Mouse (Mus musculus): ENCODE results near the gene Lyrm7.

The Lyrm7 gene

GRCm38 (mm10) chr11:54876031-54876430 is 15.3 kb upstream of the Lyrm7 start:
- Histone ChIP-seq H3K4me1 (replicated peaks; ENCODE audit: low read depth, low read length) (peaks cover 18% of the 10 kb centered on the region), H3K9me3 (ENCODE audit: low read length) (no peaks in the 10 kb centered on the region), H3K27me3 (ENCODE audit: insufficient read depth, low read length) (no peaks in the 10 kb centered on the region), H3K4me3 (replicated peaks; ENCODE audit: low read length) (no peak overlapping the region), H3K36me3 (ENCODE audit: insufficient read depth, low read length) (peaks cover 34% of the 10 kb centered on the region)
- TF ChIP-seq NANOG (IDR thresholded peaks at IDR 0.05; ENCODE audit: borderline replicate concordance, low read length) (no peak), POU5F1 (IDR thresholded peaks at IDR 0.05; ENCODE audit: borderline replicate concordance, low read length) (no peak), CTCF (conservative IDR thresholded peaks at IDR 0.05; ENCODE audit: low read length) (no peak)

GRCm38 (mm10) chr11:54871831-54872537 is 11.3 kb upstream of the Lyrm7 start:
- no peak overlapping the region for H3K4me3 ChIP-seq (replicated peaks; ENCODE audit: low read length)
- peaks cover 38% of the 10 kb centered on the region for H3K4me1 ChIP-seq (replicated peaks; ENCODE audit: low read depth, low read length)
- TF ChIP-seq NANOG (IDR thresholded peaks at IDR 0.05; ENCODE audit: borderline replicate concordance, low read length) = no peak
- H3K27me3 ChIP-seq (ENCODE audit: insufficient read depth, low read length) = no peaks in the 10 kb centered on the region
- H3K36me3 ChIP-seq (ENCODE audit: insufficient read depth, low read length) = peaks cover 72% of the 10 kb centered on the region
- H3K9me3 ChIP-seq (ENCODE audit: low read length) = no peaks in the 10 kb centered on the region

- H3K9me3 ChIP-seq (ENCODE audit: low read length) = no peaks in the 10 kb centered on the region
- no peaks in the 10 kb centered on the region for H3K27me3 ChIP-seq (ENCODE audit: insufficient read depth, low read length)
- H3K4me3 ChIP-seq (replicated peaks; ENCODE audit: low read length) = no peak overlapping the region
- TF ChIP-seq POU5F1 (IDR thresholded peaks at IDR 0.05; ENCODE audit: borderline replicate concordance, low read length) (no peak), CTCF (conservative IDR thresholded peaks at IDR 0.05; ENCODE audit: low read length) (no peak), NANOG (IDR thresholded peaks at IDR 0.05; ENCODE audit: borderline replicate concordance, low read length) (no peak)
- peaks cover 71% of the 10 kb centered on the region for H3K36me3 ChIP-seq (ENCODE audit: insufficient read depth, low read length)
- peaks cover 51% of the 10 kb centered on the region for H3K4me1 ChIP-seq (replicated peaks; ENCODE audit: low read depth, low read length)
Observed at GRCm38 (mm10) chr11:54869318-54869717, 8.6 kb upstream of the Lyrm7 start.

- Histone ChIP-seq H3K4me1 (replicated peaks; ENCODE audit: low read depth, low read length) (peaks cover 53% of the 10 kb centered on the region), H3K27me3 (ENCODE audit: insufficient read depth, low read length) (no peaks in the 10 kb centered on the region), H3K4me3 (replicated peaks; ENCODE audit: low read length) (peak overlapping the region; percentile 94), H3K9me3 (ENCODE audit: low read length) (no peaks in the 10 kb centered on the region), H3K36me3 (ENCODE audit: insufficient read depth, low read length) (peaks cover 62% of the 10 kb centered on the region)
- no peak for TF ChIP-seq NANOG (IDR thresholded peaks at IDR 0.05; ENCODE audit: borderline replicate concordance, low read length)
- TF ChIP-seq CTCF (conservative IDR thresholded peaks at IDR 0.05; ENCODE audit: low read length) = no peak
- TF ChIP-seq POU5F1 (IDR thresholded peaks at IDR 0.05; ENCODE audit: borderline replicate concordance, low read length) = no peak
Observed at GRCm38 (mm10) chr11:54868445-54868844, 7.7 kb upstream of the Lyrm7 start.

GRCm38 (mm10) chr11:54867903-54868434 is 7.3 kb upstream of the Lyrm7 start:
- Histone ChIP-seq H3K9me3 (ENCODE audit: low read length) (no peaks in the 10 kb centered on the region), H3K27me3 (ENCODE audit: insufficient read depth, low read length) (no peaks in the 10 kb centered on the region), H3K36me3 (ENCODE audit: insufficient read depth, low read length) (peaks cover 57% of the 10 kb centered on the region), H3K4me3 (replicated peaks; ENCODE audit: low read length) (peak overlapping the region; percentile 94), H3K4me1 (replicated peaks; ENCODE audit: low read depth, low read length) (peaks cover 58% of the 10 kb centered on the region)
- TF ChIP-seq CTCF (conservative IDR thresholded peaks at IDR 0.05; ENCODE audit: low read length) (no peak), NANOG (IDR thresholded peaks at IDR 0.05; ENCODE audit: borderline replicate concordance, low read length) (no peak), POU5F1 (IDR thresholded peaks at IDR 0.05; ENCODE audit: borderline replicate concordance, low read length) (no peak)

- TF ChIP-seq POU5F1 (IDR thresholded peaks at IDR 0.05; ENCODE audit: borderline replicate concordance, low read length) = no peak
- no peak for TF ChIP-seq NANOG (IDR thresholded peaks at IDR 0.05; ENCODE audit: borderline replicate concordance, low read length)
- no peak for TF ChIP-seq CTCF (conservative IDR thresholded peaks at IDR 0.05; ENCODE audit: low read length)
- Histone ChIP-seq H3K27me3 (ENCODE audit: insufficient read depth, low read length) (no peaks in the 10 kb centered on the region), H3K4me1 (replicated peaks; ENCODE audit: low read depth, low read length) (peaks cover 62% of the 10 kb centered on the region)
Observed at GRCm38 (mm10) chr11:54867049-54867385, 6.3 kb upstream of the Lyrm7 start.

GRCm38 (mm10) chr11:54866119-54867048 is 5.7 kb upstream of the Lyrm7 start, which contains the start of gene Hint1:
Gene Hint1 (plus strand): TSS chr11:54866383.
- H3K4me3 ChIP-seq (replicated peaks; ENCODE audit: low read length) = peak within 1 kb of the TSS; percentile 94
- no peak for TF ChIP-seq NANOG (IDR thresholded peaks at IDR 0.05; ENCODE audit: borderline replicate concordance, low read length)
- no peak for TF ChIP-seq CTCF (conservative IDR thresholded peaks at IDR 0.05; ENCODE audit: low read length)
- no peak for TF ChIP-seq POU5F1 (IDR thresholded peaks at IDR 0.05; ENCODE audit: borderline replicate concordance, low read length)
- no peaks in the 10 kb centered on the region for H3K27me3 ChIP-seq (ENCODE audit: insufficient read depth, low read length)
- peaks cover 41% of the 10 kb centered on the region for H3K36me3 ChIP-seq (ENCODE audit: insufficient read depth, low read length)
- no peaks in the 10 kb centered on the region for H3K9me3 ChIP-seq (ENCODE audit: low read length)
- peaks cover 60% of the 10 kb centered on the region for H3K4me1 ChIP-seq (replicated peaks; ENCODE audit: low read depth, low read length)

More at GRCm38 (mm10) chr11:54867049-54867385, 6.3 kb upstream of the Lyrm7 start:
- Histone ChIP-seq H3K36me3 (ENCODE audit: insufficient read depth, low read length) (peaks cover 48% of the 10 kb centered on the region), H3K4me3 (replicated peaks; ENCODE audit: low read length) (peak overlapping the region; percentile 94), H3K9me3 (ENCODE audit: low read length) (no peaks in the 10 kb centered on the region)

- H3K36me3 ChIP-seq (ENCODE audit: insufficient read depth, low read length) = peaks cover 33% of the 10 kb centered on the region
- no peaks in the 10 kb centered on the region for H3K9me3 ChIP-seq (ENCODE audit: low read length)
- peak overlapping the region; percentile 94 for H3K4me3 ChIP-seq (replicated peaks; ENCODE audit: low read length)
- TF ChIP-seq POU5F1 (IDR thresholded peaks at IDR 0.05; ENCODE audit: borderline replicate concordance, low read length) (no peak), NANOG (IDR thresholded peaks at IDR 0.05; ENCODE audit: borderline replicate concordance, low read length) (no peak)
- no peaks in the 10 kb centered on the region for H3K27me3 ChIP-seq (ENCODE audit: insufficient read depth, low read length)
- H3K4me1 ChIP-seq (replicated peaks; ENCODE audit: low read depth, low read length) = peaks cover 58% of the 10 kb centered on the region
Observed at GRCm38 (mm10) chr11:54865330-54866085, 4.8 kb upstream of the Lyrm7 start.

All from E14TG2a.4 (cell line).